Mouse (Mus musculus): ENCODE results near the gene Gata3.

The Gata3 gene

GRCm38 (mm10) chr2:9871141-9871716 is 18.6 kb downstream of the Gata3 start:
- DNase-seq: no peak

GRCm38 (mm10) chr2:9867092-9867825 is 22.6 kb downstream of the Gata3 start:
- no peak for DNase-seq

GRCm38 (mm10) chr2:9860698-9861097 is 29.1 kb downstream of the Gata3 start:
- no peak for DNase-seq

GRCm38 (mm10) chr2:9855861-9856260 is 34.0 kb downstream of the Gata3 start:
- DNase-seq: no peak

- DNase-seq: no peak
These were observed 36.8 kb downstream of the Gata3 start for GRCm38 (mm10) chr2:9852851-9853576.

- no peak for DNase-seq
These were observed 54.6 kb downstream of the Gata3 start for GRCm38 (mm10) chr2:9835195-9835594.

GRCm38 (mm10) chr2:9833712-9834111 is 56.1 kb downstream of the Gata3 start:
- DNase-seq: no peak

GRCm38 (mm10) chr2:9827624-9828023 is 62.2 kb downstream of the Gata3 start:
- no peak for DNase-seq

GRCm38 (mm10) chr2:9820611-9821010 is 69.2 kb downstream of the Gata3 start:
- no peak for DNase-seq

GRCm38 (mm10) chr2:9818177-9818785 is 71.6 kb downstream of the Gata3 start:
- DNase-seq: no peak

Measured in cerebellum, adult 8-10 months (tissue).